Mouse (Mus musculus) limb, embryonic 10.5 days (tissue): ENCODE results near the gene Ccnl2. TPM values are rescaled to one million over a fixed set of nuclear protein-coding genes. Genes with fewer than 3 reads are reported as not detected.

Experiments
- DNase-seq: peaks from one replicate; pipeline ENCODE4 v3.0.0-alpha.2; 2017; ENCODE audit warnings: low spot score
- H3K27ac ChIP-seq: fragments of 300-500 bp; sonication (generic); 2 replicates; pipeline ENCODE4 v1.5.1; 2016; ENCODE audit warnings: mild to moderate bottlenecking
- H3K27me3 ChIP-seq: fragments of 300-500 bp; sonication (generic); 2 replicates; pipeline ENCODE4 v1.6.1; 2016; ENCODE audit warnings: low read depth, mild to moderate bottlenecking; ENCODE audit not compliant: poor library complexity, severe bottlenecking
- H3K36me3 ChIP-seq: fragments of 300-500 bp; sonication (generic); 2 replicates; pipeline ENCODE4 v1.6.1; 2016; ENCODE audit warnings: mild to moderate bottlenecking, moderate library complexity
- H3K4me1 ChIP-seq: fragments of 300-500 bp; sonication (generic); 2 replicates; pipeline ENCODE4 v1.6.1; 2016
- H3K4me3 ChIP-seq: fragments of 300-500 bp; sonication (generic); 2 replicates; pipeline ENCODE4 v1.5.1; 2016; ENCODE audit warnings: mild to moderate bottlenecking, moderate library complexity
- H3K9me3 ChIP-seq: fragments of 300-500 bp; sonication (generic); replicated peaks from 2 replicates; pipeline ENCODE4 v1.6.1; 2016; ENCODE audit warnings: mild to moderate bottlenecking
- WGBS: fragments of 180-500 bp; shearing (Covaris S2); methylation state at CpG from one replicate; pipeline ENCODE4 v1.1.7; 2016; 5-methylcytosine and 5-hydroxymethylcytosine counted together
- microRNA-seq: library from miRNA; unstranded; fragments of <30 nt; microRNA quantifications from one replicate; pipeline ENCODE4, GENCODE M21; 2017
- polyA plus RNA-seq: library from polyadenylated mRNA; unstranded; fragments of >200 nt; fragmentation: Nextera tagmentation; extraction: Ambion mirVana; gene quantifications from 2 replicates; pipeline ENCODE4 v1.2.1, GENCODE M21; 2016

Gene Ccnl2
- polyA plus RNA-seq, 1 experiment from 2014 or later: 196 TPM

DNA sequence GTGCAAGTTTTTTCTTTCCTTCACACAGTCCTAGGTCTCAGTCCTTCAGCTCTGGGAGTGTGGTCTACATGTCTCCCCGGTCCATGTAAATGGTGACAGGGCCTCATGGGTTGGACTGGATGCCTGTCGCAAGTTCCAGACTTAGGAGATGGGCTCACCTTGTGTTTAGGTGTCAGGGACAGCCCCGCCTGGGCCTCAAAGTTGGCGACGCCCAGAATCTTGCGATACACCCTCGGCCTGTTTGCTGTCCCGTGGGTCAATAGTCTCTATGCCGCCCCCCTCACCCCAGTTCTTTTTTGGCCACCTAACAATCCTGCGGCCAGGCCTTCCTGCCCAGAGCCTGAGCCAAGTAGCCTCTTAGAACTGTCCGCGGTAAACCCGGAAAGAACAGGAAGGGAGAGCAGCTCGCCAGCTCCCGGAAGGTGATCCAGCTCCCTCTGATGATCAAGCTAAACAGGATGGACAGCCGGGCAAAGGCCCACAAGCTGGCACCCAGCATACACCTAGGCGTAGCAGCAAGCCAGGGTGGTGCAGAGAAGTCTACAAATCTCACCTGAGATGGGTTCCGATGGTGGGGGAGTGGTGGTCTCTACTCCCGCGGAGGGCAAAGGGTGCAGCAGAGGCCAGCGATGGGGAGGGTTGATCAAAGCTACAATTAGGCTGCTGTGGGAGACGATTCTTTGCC, 56.5 kb downstream of the Ccnl2 start:
- DNase-seq: no peak
- Histone ChIP-seq H3K36me3 (peaks cover 49% of the 10 kb centered on the region), H3K27ac (peak overlapping the region; percentile 88), H3K4me3 (peak overlapping the region; percentile 79), H3K27me3 (no peaks in the 10 kb centered on the region), H3K4me1 (peaks cover 22% of the 10 kb centered on the region), H3K9me3 (no peaks in the 10 kb centered on the region)
- WGBS: 10% methylated on average over 22 of the region's 22 CpGs

GRCm38 (mm10) chr4:155869317-155870033, 57.2 kb downstream of the Ccnl2 start, which contains the start of the genes Cptp and Ints11:
TSS of gene Cptp (minus strand) at chr4:155869440.
TSS of gene Ints11 (plus strand) at chr4:155869546.
- peak within 1 kb of the TSS; percentile 88 for H3K27ac ChIP-seq
- under 1% methylated on average over 63 of the region's 63 CpGs for WGBS

DNA sequence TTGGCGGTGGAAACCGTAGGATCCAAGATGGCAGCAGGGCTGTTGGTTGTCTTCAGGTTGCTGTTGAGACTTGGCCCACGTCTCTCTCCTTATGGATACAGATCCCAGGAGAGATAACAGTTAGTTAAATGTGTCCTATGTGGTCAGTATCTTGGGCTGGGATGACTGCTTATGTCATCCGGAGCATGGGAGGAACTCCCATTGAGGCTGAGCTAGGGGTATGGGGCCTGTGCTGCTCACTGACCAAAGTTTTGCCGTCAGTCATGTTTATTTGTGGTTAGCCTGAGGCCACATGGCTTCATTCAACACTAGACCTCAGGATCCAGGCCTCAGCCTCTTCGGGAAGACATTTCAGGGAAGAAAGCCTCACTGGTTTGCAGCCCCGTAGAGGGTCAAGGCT, 59.1 kb downstream of the Ccnl2 start:
- Histone ChIP-seq H3K4me3 (no peak overlapping the region), H3K9me3 (no peaks in the 10 kb centered on the region), H3K27me3 (no peaks in the 10 kb centered on the region), H3K27ac (no peak overlapping the region), H3K36me3 (peaks cover 60% of the 10 kb centered on the region), H3K4me1 (peaks cover 22% of the 10 kb centered on the region)
- WGBS: 95% methylated on average over 7 of the region's 7 CpGs
- DNase-seq: no peak

More at GRCm38 (mm10) chr4:155869317-155870033, 57.2 kb downstream of the Ccnl2 start, which contains the start of the genes Cptp and Ints11:
- H3K9me3 ChIP-seq: no peaks in the 10 kb centered on the region
- H3K4me1 ChIP-seq: peaks cover 22% of the 10 kb centered on the region
- peak; percentile 97 for DNase-seq
- H3K36me3 ChIP-seq: peaks cover 56% of the 10 kb centered on the region
- no peaks in the 10 kb centered on the region for H3K27me3 ChIP-seq
- H3K4me3 ChIP-seq: peak within 1 kb of the TSS; percentile 79

Small RNA genes within 50 kb of the gene (microRNA-seq; reads per million reads assigned to microRNA genes)
- gene Gm27743: not detected

Other genes starting within 250 kb of the Ccnl2 start
- 12.2 and 13.6 TPM in 2 replicates for gene Slc35e2, start 211.1 kb upstream of the Ccnl2 start, polyA plus RNA-seq
- 74.1 and 74.8 TPM in 2 replicates for gene Cdk11b, start 187.6 kb upstream of the Ccnl2 start, polyA plus RNA-seq
- gene Gm10563, start 167.1 kb upstream of the Ccnl2 start, polyA plus RNA-seq: not detected in 2 replicates
- 8.4 and 10.4 TPM in 2 replicates for gene Mmp23, start 159.1 kb upstream of the Ccnl2 start, polyA plus RNA-seq
- gene Mib2, start 143.3 kb upstream of the Ccnl2 start, polyA plus RNA-seq: 18.9 and 25.2 TPM in 2 replicates
- 1.5 and 2.6 TPM in 2 replicates for gene Fndc10, start 118.1 kb upstream of the Ccnl2 start, polyA plus RNA-seq
- 161 and 163 TPM in 2 replicates for gene Ssu72, start 107.7 kb upstream of the Ccnl2 start, polyA plus RNA-seq
- 0.58 and 0.79 TPM in 2 replicates for gene Tmem240, start 77.7 kb upstream of the Ccnl2 start, polyA plus RNA-seq
- gene Atad3a, start 51.4 kb upstream of the Ccnl2 start, polyA plus RNA-seq: 138 and 161 TPM in 2 replicates
- gene Vwa1, start 37.8 kb upstream of the Ccnl2 start, polyA plus RNA-seq: 4.7 and 6.6 TPM in 2 replicates
- 0.30 and 0.33 TPM in 2 replicates for gene Tmem88b, start 26.6 kb upstream of the Ccnl2 start, polyA plus RNA-seq
- gene Ankrd65, start 22.1 kb upstream of the Ccnl2 start, polyA plus RNA-seq: 0.18 TPM in 1 of 2 replicates, not detected in the other
- gene Mrpl20, start 9.6 kb upstream of the Ccnl2 start, polyA plus RNA-seq: 246 and 297 TPM in 2 replicates
- gene Aurkaip1, start 18.8 kb downstream of the Ccnl2 start, polyA plus RNA-seq: 186 and 204 TPM in 2 replicates
- gene Mxra8, start 27.2 kb downstream of the Ccnl2 start, polyA plus RNA-seq: 39.2 and 48.9 TPM in 2 replicates
- 3.8 and 4.7 TPM in 2 replicates for gene Dvl1, start 34.9 kb downstream of the Ccnl2 start, polyA plus RNA-seq
- 0.24 and 0.31 TPM in 2 replicates for gene Tas1r3, start 50.9 kb downstream of the Ccnl2 start, polyA plus RNA-seq
- gene Cptp, start 57.0 kb downstream of the Ccnl2 start, polyA plus RNA-seq: 18.9 and 19.0 TPM in 2 replicates
- gene Ints11, start 57.1 kb downstream of the Ccnl2 start, polyA plus RNA-seq: 106 and 107 TPM in 2 replicates
- gene Pusl1, start 79.3 kb downstream of the Ccnl2 start, polyA plus RNA-seq: 52.4 and 55.5 TPM in 2 replicates
- 20.9 and 25.3 TPM in 2 replicates for gene Acap3, start 79.3 kb downstream of the Ccnl2 start, polyA plus RNA-seq
- gene Ube2j2, start 131.3 kb downstream of the Ccnl2 start, polyA plus RNA-seq: 163 and 168 TPM in 2 replicates
- gene C1qtnf12, start 149.8 kb downstream of the Ccnl2 start, polyA plus RNA-seq: 23.4 and 24.5 TPM in 2 replicates
- 13.3 and 14.8 TPM in 2 replicates for gene B3galt6, start 180.2 kb downstream of the Ccnl2 start, polyA plus RNA-seq
- gene Sdf4, start 180.4 kb downstream of the Ccnl2 start, polyA plus RNA-seq: 143 and 149 TPM in 2 replicates
- gene Tnfrsf4, start 201.4 kb downstream of the Ccnl2 start, polyA plus RNA-seq: 0.60 and 0.61 TPM in 2 replicates
- gene Tnfrsf18, start 213.7 kb downstream of the Ccnl2 start, polyA plus RNA-seq: 1.2 and 1.5 TPM in 2 replicates
- 0.54 and 0.67 TPM in 2 replicates for gene Ttll10, start 246.9 kb downstream of the Ccnl2 start, polyA plus RNA-seq